Comparison of ENCODE assay signal across 8 mouse cellular contexts in genomic region chr5:65955343-65956143, GRCm38 (mm10). TPM values are rescaled to one million over a fixed set of nuclear protein-coding genes. Genes with fewer than 3 reads are reported as not detected.
DNase-seq lines count a peak whose midpoint lies in the region; ATAC-seq lines count a peak whose summit lies in the region.

No protein-coding gene starts in this region.

- intact Hi-C loops in left cerebral cortex, postnatal 4 days (cut with DNase I): no loop called here

- peak overlapping the region; percentile 37; the same call in 1 of the 2 replicates for H3K9ac ChIP-seq in embryonic facial prominence, embryonic 11.5 days (replicated peaks; ENCODE audit: low read length)
- H3K9ac ChIP-seq in midbrain, embryonic 11.5 days (ENCODE audit: low read length): peak overlapping the region; percentile 36; the same call in 1 of the 2 replicates

- H3K36me3 ChIP-seq in embryonic facial prominence, embryonic 11.5 days (replicated peaks; ENCODE audit: control insufficient read depth, insufficient read depth, low read depth, low read length): no peaks in the 10 kb centered on the region
- no peaks in the 10 kb centered on the region for H3K36me3 ChIP-seq in midbrain, embryonic 11.5 days (ENCODE audit: control insufficient read depth, insufficient read depth, low read length)

- peak overlapping the region; percentile 46 for H3K4me2 ChIP-seq in embryonic facial prominence, embryonic 11.5 days (ENCODE audit: low read depth, low read length)
- peak overlapping the region; percentile 38 for H3K4me2 ChIP-seq in midbrain, embryonic 11.5 days

- H3K27ac ChIP-seq in embryonic facial prominence, embryonic 11.5 days (replicated peaks; ENCODE audit: low read depth, low read length): no peak overlapping the region
- H3K27ac ChIP-seq in midbrain, embryonic 11.5 days (ENCODE audit: low read depth, low read length): no peak overlapping the region

- ATAC-seq in embryonic facial prominence, embryonic 11.5 days (replicated peaks; ENCODE audit: insufficient number of reproducible peaks, low FRiP score, low TSS enrichment, low read depth): no peak
- peak; percentile 43 for ATAC-seq in midbrain, embryonic 11.5 days (ENCODE audit: low FRiP score)

- no peaks in the 10 kb centered on the region for H3K4me1 ChIP-seq in embryonic facial prominence, embryonic 11.5 days (ENCODE audit: control insufficient read depth, insufficient read depth, low read length)
- peaks cover 7% of the 10 kb centered on the region for H3K4me1 ChIP-seq in midbrain, embryonic 11.5 days (ENCODE audit: control insufficient read depth, insufficient read depth, low read length)

- H3K9me3 ChIP-seq in embryonic facial prominence, embryonic 11.5 days (replicated peaks; ENCODE audit: control insufficient read depth, low read length): no peaks in the 10 kb centered on the region
- H3K9me3 ChIP-seq in midbrain, embryonic 11.5 days (ENCODE audit: control insufficient read depth, low read length): no peaks in the 10 kb centered on the region

- H3K27me3 ChIP-seq in embryonic facial prominence, embryonic 11.5 days (ENCODE audit: control insufficient read depth, insufficient read depth, low read length): no peaks in the 10 kb centered on the region
- no peaks in the 10 kb centered on the region for H3K27me3 ChIP-seq in midbrain, embryonic 11.5 days (ENCODE audit: control insufficient read depth, insufficient read depth, low read length)

- H3K4me3 ChIP-seq in embryonic facial prominence, embryonic 11.5 days (ENCODE audit: low read depth, low read length): peak overlapping the region; percentile 23
- 0 out of 2 replicates have a peak overlapping the region, but pooled peaks have one; percentile 21 for H3K4me3 ChIP-seq in midbrain, embryonic 11.5 days (ENCODE audit: low read depth, low read length)

- DNase-seq in adrenal gland, adult 8-10 months: peak; percentile 71
- DNase-seq in embryonic facial prominence, embryonic 11.5 days (ENCODE audit: low spot score): peak; percentile 82
- peak; percentile 98 for DNase-seq in heart, adult 11 months
- peak; percentile 64 for DNase-seq in kidney, adult 11 months
- peak; percentile 72 for DNase-seq in left cerebral cortex, postnatal 4 days
- DNase-seq in midbrain, embryonic 11.5 days (ENCODE audit: low spot score, missing footprints): peak; percentile 97
- DNase-seq in right cerebral cortex, postnatal 4 days: peak; percentile 82
- peak; percentile 69 for DNase-seq in yolk sac, embryonic 10.5 days (ENCODE audit: low spot score)

- WGBS in embryonic facial prominence, embryonic 11.5 days: 45% methylated on average over 23 of the region's 23 CpGs
- 44% methylated on average over 23 of the region's 23 CpGs for WGBS in midbrain, embryonic 11.5 days

RNA-seq across cellular contexts. Expression of gene Chrna9, which starts 20.8 kb away (rescaled TPM):
- total RNA-seq in adrenal gland, adult 8-10 months (2022): not detected
- 0.65 and 0.82 TPM in 2 replicates for polyA plus RNA-seq in embryonic facial prominence, embryonic 11.5 days (2014; fragmentation: Nextera tagmentation; extraction: Ambion mirVana)
- not detected for total RNA-seq in left cerebral cortex, postnatal 4 days (2021)
- polyA plus RNA-seq in midbrain, embryonic 11.5 days (2014; fragmentation: Nextera tagmentation; extraction: Ambion mirVana): not detected in 2 replicates

RNA-seq across cellular contexts. Expression of gene 9130230L23Rik, which starts 48.5 kb away (rescaled TPM):
- total RNA-seq in adrenal gland, adult 8-10 months (2022): 1 to 10 TPM in 1 of 4 experiments, under 1 TPM in 3; 0.28 to 2.3 (median 0.54) TPM
- polyA plus RNA-seq in embryonic facial prominence, embryonic 11.5 days (2014; fragmentation: Nextera tagmentation; extraction: Ambion mirVana): not detected in 2 replicates
- not detected for total RNA-seq in left cerebral cortex, postnatal 4 days (2021)
- not detected in 2 replicates for polyA plus RNA-seq in midbrain, embryonic 11.5 days (2014; fragmentation: Nextera tagmentation; extraction: Ambion mirVana)
